Mouse (Mus musculus) adrenal gland, postnatal 10 days (tissue): ENCODE results near the gene Ddit4. TPM values are rescaled to one million over a fixed set of nuclear protein-coding genes. Genes with fewer than 3 reads are reported as not detected.

ENCODE experiments used
- DNase-seq: peaks from one replicate; pipeline ENCODE4 v3.0.0; 2021; ENCODE audit warnings: mixed read lengths
- total RNA-seq, 2 experiments: library from RNA; stranded (reverse); gene quantifications; 2 replicates each; pipeline ENCODE4 v1.2.3; 2021

Gene Ddit4
- total RNA-seq, 2 experiments from 2014 or later: 46.2 to 129 TPM

- peak; percentile 84 for DNase-seq
These were observed 2.4 kb downstream of the Ddit4 start for GRCm38 (mm10) chr10:59949255-59949648.

- peak; percentile 71 for DNase-seq
These were observed 3.0 kb downstream of the Ddit4 start for GRCm38 (mm10) chr10:59948363-59949254.

GRCm38 (mm10) chr10:59947296-59948073, 4.1 kb downstream of the Ddit4 start:
- DNase-seq: no peak

- no peak for DNase-seq
These were observed 5.3 kb downstream of the Ddit4 start for GRCm38 (mm10) chr10:59946362-59946761.

- no peak for DNase-seq
These were observed 6.2 kb downstream of the Ddit4 start for GRCm38 (mm10) chr10:59945416-59945815.

DNA sequence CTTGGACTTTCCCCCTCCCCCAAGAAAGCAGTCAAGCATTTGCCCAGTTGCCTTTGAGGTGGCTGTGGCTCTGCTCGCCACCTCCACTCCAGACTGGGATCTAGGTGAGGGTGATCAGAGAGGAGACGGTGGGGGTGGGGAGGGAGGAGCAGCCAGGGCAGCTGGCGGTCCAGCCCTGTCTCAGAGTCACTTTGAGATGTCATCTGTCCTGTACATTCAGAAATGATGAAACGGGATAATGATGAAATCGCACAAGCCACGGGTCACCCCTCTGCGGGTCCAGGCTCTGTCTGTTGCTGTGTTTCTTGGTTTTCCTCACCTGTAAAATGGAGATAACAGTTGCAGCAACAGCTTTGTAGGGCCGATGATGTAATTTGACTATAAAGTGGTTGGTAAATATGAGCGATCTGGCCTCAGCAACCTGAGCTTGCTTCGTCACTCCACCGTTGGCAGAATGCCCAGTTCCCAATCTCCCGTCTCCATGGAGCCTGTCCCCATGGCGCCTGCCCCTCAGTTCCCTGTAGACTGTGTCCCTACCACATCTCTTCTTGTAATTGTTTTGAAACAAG, 8.1 kb downstream of the Ddit4 start:
- peak; percentile 94 for DNase-seq

GRCm38 (mm10) chr10:59942847-59943420, 8.7 kb downstream of the Ddit4 start:
- DNase-seq: peak; percentile 54

- DNase-seq: no peak
These were observed 9.3 kb downstream of the Ddit4 start for GRCm38 (mm10) chr10:59942281-59942846.

DNA sequence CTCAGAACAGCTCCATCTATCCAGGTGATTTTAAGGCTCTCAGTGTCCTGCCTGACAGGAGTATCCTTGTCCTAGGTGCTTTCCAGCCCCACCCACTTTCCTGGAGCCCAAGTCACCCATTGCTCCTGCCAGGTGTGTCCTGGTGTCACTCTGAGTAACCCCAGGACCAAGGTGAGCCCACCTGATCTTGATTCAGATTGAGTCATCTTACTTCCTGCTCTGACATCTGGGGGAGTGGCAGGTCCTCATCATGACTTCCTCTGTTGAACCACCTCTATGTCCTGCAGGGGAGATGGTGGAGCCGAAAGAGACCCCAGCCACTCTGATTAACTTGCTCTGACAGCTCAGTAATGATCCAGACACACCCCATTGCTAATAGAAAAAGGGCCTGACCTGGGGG, 12.6 kb downstream of the Ddit4 start:
- DNase-seq: no peak

- no peak for DNase-seq
These were observed 13.0 kb downstream of the Ddit4 start for GRCm38 (mm10) chr10:59938662-59939061.

GRCm38 (mm10) chr10:59936058-59936856, 15.4 kb downstream of the Ddit4 start:
- DNase-seq: no peak

DNA sequence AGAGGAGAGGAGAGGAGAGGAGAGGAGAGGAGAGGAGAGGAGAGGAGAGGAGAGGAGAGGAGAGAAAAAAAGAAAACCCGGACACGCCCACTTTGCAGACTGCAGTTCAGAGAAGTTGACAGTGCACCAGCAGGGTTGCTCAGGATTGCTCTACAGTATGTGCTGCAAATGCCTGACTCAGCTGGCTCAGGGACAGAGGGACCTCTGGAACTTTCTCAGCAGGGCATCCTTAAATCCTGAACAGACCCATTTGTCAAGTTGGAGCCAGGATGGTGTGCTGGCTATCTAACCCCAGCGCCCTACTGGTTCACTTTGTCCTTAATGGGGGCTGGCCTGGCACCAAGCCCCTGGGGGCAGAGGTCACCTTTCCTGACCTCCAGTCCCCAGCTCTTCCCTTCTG, 17.6 kb downstream of the Ddit4 start:
- peak; percentile 35 for DNase-seq

GRCm38 (mm10) chr10:59932521-59932920, 19.1 kb downstream of the Ddit4 start:
- peak; percentile 81 for DNase-seq

DNA sequence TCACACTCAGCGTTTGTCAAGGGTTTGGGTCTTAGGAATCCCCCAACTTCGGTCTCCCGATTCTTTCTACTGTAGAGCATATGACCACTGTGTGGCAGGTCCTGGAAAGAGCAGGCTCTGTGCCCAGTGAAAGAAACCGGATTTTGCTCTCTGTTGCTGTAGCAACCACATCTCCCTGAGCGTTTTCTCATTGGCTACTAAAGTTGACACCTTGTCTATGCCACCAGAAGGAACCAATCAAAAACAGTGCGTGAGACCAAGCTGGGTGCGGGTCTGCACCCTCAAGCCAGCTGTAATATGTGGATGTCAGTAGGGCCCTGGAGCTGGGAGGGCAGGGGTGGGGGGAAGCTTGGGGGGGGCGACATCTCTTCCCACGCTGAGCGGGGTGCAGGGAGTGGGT, 20.6 kb downstream of the Ddit4 start:
- no peak for DNase-seq

- DNase-seq: peak; percentile 58
These were observed 22.4 kb downstream of the Ddit4 start for GRCm38 (mm10) chr10:59929205-59929604.

GRCm38 (mm10) chr10:59924305-59924704, 27.3 kb downstream of the Ddit4 start:
- peak; percentile 71 for DNase-seq

DNA sequence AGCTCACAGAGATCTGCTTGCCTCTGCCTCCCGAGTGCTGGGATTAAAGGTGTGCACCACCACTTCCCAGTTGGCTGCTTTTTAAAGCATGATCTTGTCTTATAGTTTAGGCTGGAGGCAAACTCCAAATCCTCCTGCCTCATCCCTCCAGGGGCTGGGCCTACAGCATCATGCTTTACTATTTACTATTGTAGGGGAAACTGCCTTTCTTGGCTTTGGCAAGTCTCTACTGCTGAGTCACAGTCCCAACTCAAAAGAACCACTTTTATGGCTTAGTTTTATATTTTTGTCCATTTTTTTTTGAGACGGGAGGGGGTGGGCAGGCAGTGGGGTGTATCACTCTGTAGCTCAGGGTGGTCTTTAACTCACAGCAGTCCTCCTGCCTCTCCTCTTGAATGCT, 28.1 kb downstream of the Ddit4 start:
- DNase-seq: no peak

- peak; percentile 85 for DNase-seq
These were observed 30.6 kb downstream of the Ddit4 start for GRCm38 (mm10) chr10:59920810-59921681.

- no peak for DNase-seq
These were observed 31.2 kb downstream of the Ddit4 start for GRCm38 (mm10) chr10:59920485-59920809.

GRCm38 (mm10) chr10:59919494-59920181, 32.0 kb downstream of the Ddit4 start:
- peak; percentile 62 for DNase-seq
